Mouse (Mus musculus) embryo, embryonic 10 days (tissue): ENCODE measurements around the gene Rnf141.

Experiments
- DNase-seq: peaks from one replicate; pipeline ENCODE4 v3.0.0-alpha.2; 2015; ENCODE audit warnings: low spot score

Gene Rnf141

GRCm38 (mm10) chr7:110762605-110763180 is 81.6 kb downstream of the Rnf141 start:
- DNase-seq: no peak

GRCm38 (mm10) chr7:110756440-110756839 is 87.8 kb downstream of the Rnf141 start:
- DNase-seq: no peak

GRCm38 (mm10) chr7:110753926-110754330 is 90.3 kb downstream of the Rnf141 start:
- DNase-seq: peak; percentile 91

- peak; percentile 22 for DNase-seq
Observed at GRCm38 (mm10) chr7:110753310-110753709, 90.9 kb downstream of the Rnf141 start.

- no peak for DNase-seq
Observed at GRCm38 (mm10) chr7:110751634-110752033, 92.6 kb downstream of the Rnf141 start.

GRCm38 (mm10) chr7:110750834-110751233 is 93.4 kb downstream of the Rnf141 start:
- DNase-seq: no peak
